Mouse (Mus musculus) bone marrow, adult 2 months (tissue): ENCODE measurements around the gene Map9.

Experiments
- CTCF ChIP-seq: fragments of 200-500 bp; IDR thresholded peaks from 2 replicates; pipeline ENCODE4 v1.5.1; 2011; ENCODE audit warnings: low read length, control low read depth; ENCODE audit not compliant: control insufficient read depth, insufficient read depth
- POLR2A ChIP-seq: fragments of 200-500 bp; IDR thresholded peaks from 2 replicates; pipeline ENCODE4 v1.6.1; 2011; ENCODE audit warnings: low read depth, mild to moderate bottlenecking, control low read depth, low read length, borderline replicate concordance; ENCODE audit not compliant: control insufficient read depth

DNA sequence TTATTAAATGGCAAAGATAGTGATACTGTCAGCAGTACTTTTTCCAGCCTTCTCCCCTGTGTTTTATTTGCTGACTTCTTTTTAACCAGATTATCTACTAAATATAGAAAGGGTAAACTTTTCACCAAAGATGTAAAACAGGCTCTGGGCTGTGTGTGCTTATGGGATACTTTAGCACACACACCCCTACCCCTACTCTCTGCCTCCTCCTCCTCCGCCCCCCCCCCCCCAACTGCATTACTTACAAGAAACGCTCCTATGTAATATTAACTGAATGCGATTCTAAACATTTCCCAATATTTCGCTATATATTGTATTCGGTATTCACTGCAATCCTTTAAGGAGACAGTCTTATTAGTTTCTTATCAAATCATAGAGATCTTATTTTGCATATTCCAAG lies 504 bp upstream of the Map9 start:
- TF ChIP-seq CTCF (no peak), POLR2A (no peak)
